Mouse (Mus musculus): ENCODE results near the gene Stard9. TPM values are rescaled to one million over a fixed set of nuclear protein-coding genes. Genes with fewer than 3 reads are reported as not detected.

The Stard9 gene
- total RNA-seq, 4 experiments from 2014 or later, result 9.9 to 11.5 (median 11.3) TPM

GRCm38 (mm10) chr2:120723621-120724020, 94.7 kb downstream of the Stard9 start:
- no peak for DNase-seq (ENCODE audit: low spot score in 2 of 2)

GRCm38 (mm10) chr2:120724176-120724575, 95.3 kb downstream of the Stard9 start:
- no peak for DNase-seq (ENCODE audit: low spot score in 2 of 2)

- no peak for DNase-seq (ENCODE audit: low spot score in 2 of 2)
Measured at GRCm38 (mm10) chr2:120729775-120730585, 101.1 kb downstream of the Stard9 start.

- DNase-seq (ENCODE audit: low spot score in 2 of 2), result no peak
Measured at GRCm38 (mm10) chr2:120730639-120731166, 101.8 kb downstream of the Stard9 start.

- DNase-seq (ENCODE audit: low spot score in 2 of 2), result peak; percentile 70 to 84
Measured at GRCm38 (mm10) chr2:120731167-120731862, 102.4 kb downstream of the Stard9 start.

DNA sequence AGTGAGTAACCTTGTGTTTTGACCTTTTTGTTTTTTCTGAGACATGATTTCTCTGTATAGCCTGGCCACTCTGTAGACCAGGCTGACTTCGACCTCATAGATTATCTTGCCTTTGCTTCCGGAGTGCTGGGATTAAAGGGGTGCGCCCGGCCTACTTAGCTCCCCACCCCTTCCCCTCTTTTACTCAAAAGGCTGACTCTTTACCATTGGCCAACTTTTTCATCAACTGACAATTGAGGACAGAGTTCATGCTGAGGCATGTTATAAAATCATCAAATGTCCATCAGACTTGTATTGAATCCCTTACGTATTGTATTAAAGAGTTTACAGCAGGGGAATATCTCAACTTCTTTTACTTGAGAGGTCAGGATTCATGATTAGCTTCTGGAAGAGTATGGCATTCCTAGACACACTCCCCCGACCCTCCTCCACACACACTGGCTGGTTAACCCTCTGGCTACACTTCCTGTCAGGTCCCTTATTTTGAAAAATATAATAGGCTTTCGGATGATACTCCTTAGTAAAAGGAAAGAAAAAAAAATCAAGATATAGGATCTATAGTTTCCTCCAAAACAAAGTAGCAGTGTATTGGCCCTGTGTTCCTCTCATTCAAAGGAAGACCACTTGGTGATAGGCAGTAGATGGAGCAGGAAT, 103.1 kb downstream of the Stard9 start:
- DNase-seq (ENCODE audit: low spot score in 2 of 2), result no peak

- no peak for DNase-seq (ENCODE audit: low spot score in 2 of 2)
Measured at GRCm38 (mm10) chr2:120745496-120745895, 116.6 kb downstream of the Stard9 start.

GRCm38 (mm10) chr2:120748041-120748440, 119.1 kb downstream of the Stard9 start:
- no peak for DNase-seq (ENCODE audit: low spot score in 2 of 2)

DNA sequence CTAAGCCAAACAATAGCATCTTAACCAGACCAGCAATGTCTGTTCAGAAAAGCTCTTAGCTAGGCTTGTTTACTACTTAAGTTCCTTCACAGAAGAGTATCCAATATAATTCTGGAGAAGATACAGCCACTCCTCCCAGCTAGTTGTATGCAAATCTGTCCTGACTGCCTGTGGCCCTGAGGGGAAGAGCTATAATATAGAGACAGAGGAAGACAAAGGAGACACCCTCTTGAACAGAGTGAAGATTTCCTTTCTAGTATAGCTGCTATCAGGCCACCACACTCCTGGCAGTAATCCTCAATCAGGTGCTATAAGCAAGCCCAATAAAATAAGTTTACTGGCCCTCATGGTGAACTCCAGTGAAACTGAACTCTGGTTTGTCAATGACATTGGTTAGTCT, 133.0 kb downstream of the Stard9 start:
- DNase-seq (ENCODE audit: low spot score in 2 of 2), result no peak

- peak in 1 of 2 experiments; percentile 62 for DNase-seq (ENCODE audit: low spot score in 2 of 2)
Measured at GRCm38 (mm10) chr2:120770265-120770935, 141.5 kb downstream of the Stard9 start.

Other genes with a start within 250 kb of the Stard9 start
- gene Ganc, start 225.2 kb upstream of the Stard9 start, total RNA-seq (2022), result 10 to 100 TPM; 14.2 to 18.3 (median 16.2) TPM
- gene Tmem87a, start 225.0 kb upstream of the Stard9 start, total RNA-seq (2022), result 10 to 100 TPM; 36.3 to 37.0 (median 36.4) TPM
- gene Capn3, start 173.1 kb upstream of the Stard9 start, total RNA-seq (2022), result 10 to 100 TPM in 1 of 4 experiments, 1 to 10 TPM in 3; 3.5 to 12.5 (median 5.0) TPM
- 100 to 1,000 TPM; 163 to 184 (median 173) TPM for gene Zfp106, start 65.3 kb upstream of the Stard9 start, total RNA-seq (2022)
- gene Snap23, start 61.5 kb upstream of the Stard9 start, total RNA-seq (2022), result 10 to 100 TPM; 20.0 to 22.9 (median 21.3) TPM
- 10 to 100 TPM; 12.9 to 16.1 (median 14.1) TPM for gene Haus2, start 19.7 kb upstream of the Stard9 start, total RNA-seq (2022)
- gene Lrrc57, start 19.6 kb upstream of the Stard9 start, total RNA-seq (2022), result 10 to 100 TPM; 27.0 to 37.3 (median 29.3) TPM
- 10 to 100 TPM; 23.6 to 33.2 (median 27.9) TPM for gene Cdan1, start 221.0 kb downstream of the Stard9 start, total RNA-seq (2022)
- gene Ttbk2, start 221.5 kb downstream of the Stard9 start, total RNA-seq (2022), result 100 to 1,000 TPM in 1 of 4 experiments, 10 to 100 TPM in 3; 80.3 to 100 (median 90.6) TPM

Measured in left cerebral cortex, adult 8-10 months (tissue).